Mouse (Mus musculus) heart, embryonic 15.5 days (tissue): ENCODE data around the gene Elovl3. TPM values are rescaled to one million over a fixed set of nuclear protein-coding genes. Genes with fewer than 3 reads are reported as not detected.

ENCODE experiments used
- ATAC-seq: fragments of 200-750 bp; cut with Nextera tagmentation; replicated peaks from 2 replicates; pipeline ENCODE4 v1.8.0; 2017; ENCODE audit warnings: low read depth, moderate TSS enrichment; ENCODE audit not compliant: insufficient number of reproducible peaks, insufficient read depth, low FRiP score
- H3K27ac ChIP-seq: fragments of 300-500 bp; sonication (generic); 2 replicates; pipeline ENCODE4 v1.5.1; 2015; ENCODE audit warnings: mild to moderate bottlenecking, inconsistent platforms
- H3K27me3 ChIP-seq: fragments of 300-500 bp; sonication (generic); 2 replicates; pipeline ENCODE4 v1.6.1; 2015; ENCODE audit warnings: inconsistent platforms
- H3K36me3 ChIP-seq: fragments of 300-500 bp; sonication (generic); 2 replicates; pipeline ENCODE4 v1.6.1; 2015; ENCODE audit warnings: mild to moderate bottlenecking, inconsistent platforms
- H3K4me1 ChIP-seq: fragments of 300-500 bp; sonication (generic); replicated peaks from 2 replicates; pipeline ENCODE4 v1.6.1; 2015; ENCODE audit warnings: inconsistent platforms
- H3K4me2 ChIP-seq: fragments of 300-500 bp; sonication (generic); 2 replicates; pipeline ENCODE4 v1.6.1; 2015; ENCODE audit warnings: inconsistent platforms, mild to moderate bottlenecking, moderate library complexity
- H3K4me3 ChIP-seq: fragments of 300-500 bp; sonication (generic); 2 replicates; pipeline ENCODE4 v1.5.1; 2015; ENCODE audit warnings: mild to moderate bottlenecking, inconsistent platforms
- H3K9ac ChIP-seq: fragments of 300-500 bp; sonication (generic); 2 replicates; pipeline ENCODE4 v1.6.1; 2015; ENCODE audit warnings: mild to moderate bottlenecking, inconsistent platforms
- H3K9me3 ChIP-seq: fragments of 300-500 bp; sonication (generic); replicated peaks from 2 replicates; pipeline ENCODE4 v1.6.1; 2016; ENCODE audit warnings: inconsistent platforms
- whole genome bisulfite sequencing: fragments of 180-500 bp; shearing (Covaris S2); methylation state at CpG from one replicate; pipeline ENCODE4 v1.1.7; 2015; ENCODE audit warnings: mixed read lengths; 5-methylcytosine and 5-hydroxymethylcytosine counted together
- polyA plus RNA-seq: library from polyadenylated mRNA; unstranded; fragments of >200 nt; fragmentation: Nextera tagmentation; extraction: Ambion mirVana; gene quantifications from 2 replicates; pipeline ENCODE4 v1.2.1, GENCODE M21; 2015

The Elovl3 gene
- polyA plus RNA-seq, 1 experiment from 2014 or later, result not detected

DNA sequence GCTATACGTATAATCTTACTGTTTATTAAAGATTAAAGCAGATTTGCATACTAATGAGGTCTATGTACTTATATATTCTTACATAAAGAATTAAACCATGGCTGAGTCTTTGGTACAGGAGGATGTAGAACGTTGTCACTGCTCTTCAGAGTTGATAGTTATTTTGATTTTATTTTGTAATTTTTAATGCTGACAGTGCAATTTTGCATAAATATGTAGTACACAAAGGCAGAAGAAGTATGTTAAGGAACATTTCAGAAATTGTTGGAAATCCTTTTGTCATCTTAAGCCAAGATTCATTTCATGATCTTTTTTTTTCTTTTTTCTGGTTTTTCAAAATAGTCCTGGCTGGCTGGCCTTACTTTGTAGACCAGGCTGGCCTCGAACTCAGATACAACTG is 37.7 kb downstream of the Elovl3 start:
- peaks cover 46% of the 10 kb centered on the region for H3K36me3 ChIP-seq
- no peaks in the 10 kb centered on the region for H3K4me1 ChIP-seq
- H3K27me3 ChIP-seq, result no peaks in the 10 kb centered on the region
- ATAC-seq, result no peak
- H3K4me2 ChIP-seq, result no peak overlapping the region
- H3K9ac ChIP-seq, result no peak overlapping the region
- H3K9me3 ChIP-seq, result no peaks in the 10 kb centered on the region
- no peak overlapping the region for H3K4me3 ChIP-seq
- 85% methylated on average over 3 of the region's 3 CpGs for WGBS
- H3K27ac ChIP-seq, result no peak overlapping the region

DNA sequence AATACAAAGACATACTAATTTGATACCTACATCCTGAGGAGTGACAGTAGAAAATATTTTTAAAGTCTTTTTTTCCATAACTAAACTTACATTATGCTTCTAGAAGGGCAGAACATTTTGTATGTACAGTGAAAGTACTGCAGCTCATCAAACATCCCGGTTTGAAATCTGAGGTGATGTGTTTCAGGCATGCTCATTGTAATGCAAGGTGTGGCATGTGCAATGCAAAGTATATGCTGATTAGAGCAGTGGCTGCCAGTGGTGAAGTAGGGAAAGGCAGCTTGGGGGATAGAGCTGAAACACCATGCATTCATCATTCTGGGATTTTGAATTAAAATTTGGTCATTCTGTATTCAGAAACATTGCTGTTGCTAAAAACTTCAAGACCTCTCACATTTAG is 38.2 kb downstream of the Elovl3 start:
- Histone ChIP-seq H3K4me1 (no peaks in the 10 kb centered on the region), H3K27ac (no peak overlapping the region), H3K9ac (no peak overlapping the region), H3K36me3 (peaks cover 41% of the 10 kb centered on the region), H3K27me3 (no peaks in the 10 kb centered on the region), H3K4me3 (no peak overlapping the region), H3K9me3 (no peaks in the 10 kb centered on the region), H3K4me2 (no peak overlapping the region)
- no peak for ATAC-seq
- WGBS, result 57% methylated on average over 1 of the region's 1 CpGs

DNA sequence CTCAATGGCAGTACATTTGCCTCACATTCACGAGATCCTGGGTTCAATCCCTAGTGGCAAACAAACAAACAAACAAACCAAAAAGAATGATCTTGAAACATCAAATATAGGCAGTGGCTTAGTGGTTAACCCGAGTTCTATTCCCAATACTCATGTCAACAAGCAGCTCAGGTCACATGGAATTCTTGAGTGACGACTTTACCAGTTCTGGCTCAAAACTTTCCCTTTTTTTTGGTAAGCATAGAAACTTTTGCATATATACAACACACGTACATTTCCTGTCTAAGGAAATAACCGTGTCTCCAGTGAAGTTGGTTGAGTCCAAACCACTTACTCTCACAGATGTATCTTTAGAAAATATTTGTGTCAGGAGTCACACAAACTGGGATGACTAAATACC is 40.8 kb downstream of the Elovl3 start:
- 73% methylated on average over 5 of the region's 5 CpGs for WGBS
- H3K9me3 ChIP-seq, result no peaks in the 10 kb centered on the region

DNA sequence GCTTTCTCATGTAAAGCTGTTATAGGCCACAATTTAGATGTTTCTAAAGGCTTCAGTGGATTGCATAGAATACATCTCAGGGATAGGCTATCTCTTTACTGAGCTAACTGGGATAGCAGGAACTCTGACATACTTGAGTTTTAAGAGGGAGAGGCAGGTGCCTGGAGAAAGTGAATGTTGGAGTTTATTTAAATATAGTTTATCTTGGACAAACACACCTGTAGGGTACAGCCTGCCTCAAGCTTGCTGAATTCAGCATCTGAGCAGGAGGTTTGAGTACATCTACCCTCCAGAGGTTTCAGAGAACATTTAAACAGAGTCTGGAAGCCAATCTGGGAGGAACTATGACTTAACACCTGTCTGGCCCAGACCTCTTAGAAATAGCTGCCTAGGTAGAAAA is 43.5 kb downstream of the Elovl3 start:
- Histone ChIP-seq H3K27me3 (no peaks in the 10 kb centered on the region), H3K9me3 (no peaks in the 10 kb centered on the region), H3K27ac (no peak overlapping the region), H3K9ac (no peak overlapping the region), H3K4me2 (no peak overlapping the region), H3K4me3 (no peak overlapping the region), H3K36me3 (peaks cover 32% of the 10 kb centered on the region), H3K4me1 (no peaks in the 10 kb centered on the region)
- ATAC-seq, result no peak

More for the DNA sequence above, 40.8 kb downstream of the Elovl3 start:
- no peak for ATAC-seq
- Histone ChIP-seq H3K4me1 (no peaks in the 10 kb centered on the region), H3K27ac (no peak overlapping the region), H3K36me3 (peaks cover 33% of the 10 kb centered on the region), H3K27me3 (no peaks in the 10 kb centered on the region), H3K4me3 (no peak overlapping the region), H3K9ac (no peak overlapping the region), H3K4me2 (no peak overlapping the region)

DNA sequence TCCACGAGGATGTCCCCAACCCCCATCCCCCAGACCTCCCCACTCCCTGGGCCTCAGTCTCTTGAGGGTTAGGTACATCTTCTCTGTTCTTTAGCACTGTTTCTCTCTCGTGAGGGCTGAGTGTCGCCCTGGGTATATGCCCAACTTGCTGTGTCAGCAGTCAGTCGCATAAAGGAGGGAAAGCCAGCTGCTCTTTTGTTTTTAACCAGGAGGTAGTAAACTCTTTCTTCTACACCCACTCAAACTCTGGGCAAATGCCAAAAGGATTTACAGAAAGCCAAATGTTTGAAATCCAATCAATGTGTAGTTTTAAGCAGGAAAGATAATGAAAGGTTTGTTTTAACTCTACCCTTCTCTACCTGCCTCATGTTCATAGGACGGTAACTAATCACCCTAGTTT is 45.3 kb downstream of the Elovl3 start:
- Histone ChIP-seq H3K9me3 (no peaks in the 10 kb centered on the region), H3K27me3 (no peaks in the 10 kb centered on the region), H3K4me2 (no peak overlapping the region), H3K4me3 (no peak overlapping the region), H3K4me1 (no peaks in the 10 kb centered on the region), H3K9ac (no peak overlapping the region), H3K27ac (no peak overlapping the region), H3K36me3 (peaks cover 14% of the 10 kb centered on the region)
- ATAC-seq, result no peak
- 62% methylated on average over 5 of the region's 5 CpGs for WGBS

- Histone ChIP-seq H3K27ac (no peak overlapping the region), H3K4me1 (no peaks in the 10 kb centered on the region), H3K9me3 (no peaks in the 10 kb centered on the region), H3K4me3 (no peak overlapping the region), H3K9ac (no peak overlapping the region), H3K4me2 (no peak overlapping the region), H3K27me3 (no peaks in the 10 kb centered on the region), H3K36me3 (0 out of 2 replicates have a peak, but pooled peaks cover 4% of the 10 kb centered on the region)
- ATAC-seq, result no peak
- WGBS, result 80% methylated on average over 2 of the region's 2 CpGs
These were observed 48.6 kb downstream of the Elovl3 start for GRCm38 (mm10) chr19:46180274-46180673.

GRCm38 (mm10) chr19:46182241-46182640 is 50.5 kb downstream of the Elovl3 start:
- Histone ChIP-seq H3K27ac (no peak overlapping the region), H3K36me3 (no peaks in the 10 kb centered on the region), H3K27me3 (no peaks in the 10 kb centered on the region), H3K4me2 (no peak overlapping the region), H3K4me1 (peaks cover 9% of the 10 kb centered on the region), H3K9me3 (no peaks in the 10 kb centered on the region), H3K9ac (no peak overlapping the region), H3K4me3 (no peak overlapping the region)
- ATAC-seq, result no peak
- 91% methylated on average over 3 of the region's 3 CpGs for WGBS

Other genes with a start within 250 kb of the Elovl3 start
- 12.2 and 15.3 TPM in 2 replicates for gene Armh3, start 133.4 kb upstream of the Elovl3 start, polyA plus RNA-seq
- 6.5 and 7.5 TPM in 2 replicates for gene Hps6, start 128.4 kb upstream of the Elovl3 start, polyA plus RNA-seq
- 17.7 and 25.8 TPM in 2 replicates for gene Pprc1, start 87.0 kb upstream of the Elovl3 start, polyA plus RNA-seq
- gene Ldb1, start 86.7 kb upstream of the Elovl3 start, polyA plus RNA-seq, result 64.5 and 78.7 TPM in 2 replicates
- gene Nolc1, start 56.0 kb upstream of the Elovl3 start, polyA plus RNA-seq, result 37.0 and 46.9 TPM in 2 replicates
- 0.39 and 0.48 TPM in 2 replicates for gene Pitx3, start 16.4 kb downstream of the Elovl3 start, polyA plus RNA-seq
- 41.2 and 48.2 TPM in 2 replicates for gene Gbf1, start 20.6 kb downstream of the Elovl3 start, polyA plus RNA-seq
- gene Nfkb2, start 172.4 kb downstream of the Elovl3 start, polyA plus RNA-seq, result 7.7 and 13.5 TPM in 2 replicates
- gene Psd, start 195.3 kb downstream of the Elovl3 start, polyA plus RNA-seq, result 4.5 and 6.8 TPM in 2 replicates
- gene Fbxl15, start 196.3 kb downstream of the Elovl3 start, polyA plus RNA-seq, result 10.5 and 11.4 TPM in 2 replicates
- 118 and 139 TPM in 2 replicates for gene Cuedc2, start 206.8 kb downstream of the Elovl3 start, polyA plus RNA-seq
- gene Mfsd13a, start 209.2 kb downstream of the Elovl3 start, polyA plus RNA-seq, result 4.1 and 7.5 TPM in 2 replicates
- 0.67 and 1.1 TPM in 2 replicates for gene 2310034G01Rik, start 218.4 kb downstream of the Elovl3 start, polyA plus RNA-seq